Mouse (Mus musculus): ENCODE measurements at regions not wholly inside any gene's neighbourhood (a gene's known extent, or its start where the extent isn't known, plus 50 kb on each side); places are given as distances from the start of the nearest gene placed in this dataset.
"Not testable (repeated sequence)": the region's sequence is repeated elsewhere in the genome, so short reads cannot be mapped to it uniquely, and the experiment has no call there.

DNA sequence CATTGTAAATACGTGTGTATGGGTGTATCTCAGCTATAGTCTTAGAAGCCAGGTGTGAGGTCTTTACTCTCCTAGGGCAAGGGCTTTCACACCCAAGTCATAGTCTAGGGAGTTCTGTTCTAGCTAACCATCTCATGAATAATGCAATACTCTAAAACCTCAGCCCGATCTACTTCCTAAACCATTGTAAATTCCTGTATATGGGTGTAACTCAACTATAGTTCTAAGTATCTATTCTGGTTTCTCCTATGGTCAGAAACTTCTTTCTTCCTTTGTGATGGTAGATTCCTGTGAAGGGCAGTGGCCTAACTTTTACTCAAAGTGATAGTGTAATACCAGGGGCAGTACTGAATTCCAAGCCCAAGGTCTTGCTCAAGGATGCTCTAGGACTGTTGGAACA lies 58.7 kb upstream of the Srd5a3 start:
- H3K4me2 ChIP-seq (ENCODE audit: low read depth, low read length); H3K9me3 ChIP-seq (ENCODE audit: low read length); ATAC-seq; H3K27me3 ChIP-seq (ENCODE audit: insufficient read depth, low read length); H3K4me1 ChIP-seq (ENCODE audit: insufficient read depth, low read length); H3K27ac ChIP-seq; H3K4me3 ChIP-seq (ENCODE audit: low read length); DNase-seq (ENCODE audit: low spot score); H3K36me3 ChIP-seq (ENCODE audit: insufficient read depth, low read length); H3K9ac ChIP-seq (replicated peaks; ENCODE audit: low read length): not testable (repeated sequence)
- WGBS, result 81% methylated on average over 2 of the region's 2 CpGs

DNA sequence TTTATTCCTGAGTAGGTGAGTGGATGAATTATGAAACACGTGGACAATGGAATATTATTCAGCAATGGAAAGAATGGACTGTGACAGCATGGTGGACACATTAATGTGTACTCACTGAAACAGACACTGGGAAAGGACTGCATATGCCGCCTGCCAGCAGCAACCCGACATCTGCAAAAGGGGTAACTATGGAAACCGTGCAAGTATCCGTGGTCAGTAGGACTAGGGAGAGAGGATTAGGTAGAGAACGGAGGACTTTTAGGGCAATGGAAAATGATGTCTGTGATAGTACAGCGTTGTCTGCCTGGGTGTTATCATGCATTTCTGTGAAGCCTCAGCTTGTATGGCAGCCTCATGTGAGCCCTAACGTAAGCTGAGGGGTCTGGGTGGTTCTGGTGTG lies 59.6 kb upstream of the Srd5a3 start:
- H3K4me3 ChIP-seq (ENCODE audit: low read length), result no peak overlapping the region

DNA sequence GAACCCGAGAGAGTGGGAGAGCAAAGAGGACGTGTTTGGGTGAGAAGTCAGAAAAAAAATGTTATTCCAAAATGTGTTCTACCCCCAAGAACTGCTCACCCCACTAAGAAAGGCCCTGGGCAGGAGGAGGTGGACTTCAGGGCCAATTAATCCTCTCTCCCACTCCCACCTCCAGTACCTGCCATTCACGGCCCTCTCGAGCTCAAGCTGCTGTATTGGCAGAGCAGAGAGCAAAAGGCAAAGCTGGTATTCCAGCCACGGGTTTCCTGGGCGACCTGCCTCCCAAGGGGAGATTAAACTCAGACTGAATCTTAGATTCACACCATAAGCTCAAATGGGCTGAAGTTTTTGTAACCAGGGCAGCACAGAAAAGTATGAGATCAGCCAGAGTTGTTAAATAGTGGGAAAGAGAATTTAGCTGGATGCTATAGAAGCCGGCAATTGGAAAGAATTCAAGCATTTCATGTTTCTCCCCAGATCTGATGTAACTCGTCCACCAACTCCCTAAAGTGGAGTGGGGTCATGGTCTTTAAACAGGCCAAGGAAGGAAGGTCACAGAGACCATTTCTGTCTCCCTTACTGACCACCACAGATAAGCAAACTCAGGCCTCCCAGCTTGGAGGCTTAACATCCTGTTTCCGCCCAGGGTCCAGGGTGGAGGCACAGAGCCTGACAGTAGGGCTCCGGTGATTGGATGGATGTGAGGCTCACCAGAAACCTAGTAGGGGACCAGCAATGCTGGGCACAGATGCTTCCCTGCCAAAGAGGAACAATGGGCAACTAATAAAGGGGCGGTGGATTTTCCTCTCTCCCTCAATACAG lies 60.7 kb upstream of the Srd5a3 start:
- Histone ChIP-seq H3K27ac (peak overlapping the region; percentile 22; the same call in 1 of the 2 replicates), H3K4me2 (ENCODE audit: low read depth, low read length) (no peak overlapping the region), H3K36me3 (ENCODE audit: insufficient read depth, low read length) (no peaks in the 10 kb centered on the region), H3K4me3 (ENCODE audit: low read length) (no peak overlapping the region), H3K27me3 (ENCODE audit: insufficient read depth, low read length) (no peaks in the 10 kb centered on the region), H3K9ac (replicated peaks; ENCODE audit: low read length) (no peak overlapping the region), H3K4me1 (ENCODE audit: insufficient read depth, low read length) (peaks cover 7% of the 10 kb centered on the region; the same call in 1 of the 2 replicates), H3K9me3 (ENCODE audit: low read length) (no peaks in the 10 kb centered on the region)
- 55% methylated on average over 11 of the region's 11 CpGs for WGBS
- no peak for ATAC-seq
- no peak for TF ChIP-seq CTCF (IDR thresholded peaks at IDR 0.05; ENCODE audit: low read depth)
- peak; percentile 21 for DNase-seq (ENCODE audit: low spot score)

More for the DNA sequence above, 59.6 kb upstream of the Srd5a3 start:
- Histone ChIP-seq H3K9me3 (ENCODE audit: low read length) (no peaks in the 10 kb centered on the region), H3K36me3 (ENCODE audit: insufficient read depth, low read length) (no peaks in the 10 kb centered on the region), H3K9ac (replicated peaks; ENCODE audit: low read length) (no peak overlapping the region), H3K27ac (no peak overlapping the region), H3K27me3 (ENCODE audit: insufficient read depth, low read length) (no peaks in the 10 kb centered on the region), H3K4me1 (ENCODE audit: insufficient read depth, low read length) (peaks cover 4% of the 10 kb centered on the region; the same call in 1 of the 2 replicates), H3K4me2 (ENCODE audit: low read depth, low read length) (no peak overlapping the region)
- ATAC-seq, result no peak
- TF ChIP-seq CTCF (IDR thresholded peaks at IDR 0.05; ENCODE audit: low read depth), result no peak
- 42% methylated on average over 8 of the region's 8 CpGs for WGBS
- DNase-seq (ENCODE audit: low spot score), result peak; percentile 19

DNA sequence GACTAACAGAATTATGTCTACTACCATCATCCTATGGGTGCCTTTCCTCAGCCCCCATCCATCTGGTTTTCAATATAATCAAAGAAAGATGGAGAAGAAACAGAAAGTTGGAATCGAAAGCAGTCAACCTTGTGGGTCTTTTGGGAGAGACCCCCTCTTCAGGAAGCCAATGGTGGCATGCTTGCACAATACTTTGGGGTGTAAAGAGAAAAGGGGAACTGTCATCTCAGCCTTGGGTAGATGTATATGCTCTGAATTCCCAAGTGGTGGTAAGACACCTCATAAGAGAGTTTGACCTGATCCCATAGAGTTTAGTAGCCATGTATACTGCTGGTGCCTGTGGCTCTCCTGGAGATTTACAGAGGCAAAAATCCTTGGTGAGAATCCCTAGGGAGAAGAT lies 61.6 kb upstream of the Srd5a3 start:
- H3K4me1 ChIP-seq (ENCODE audit: insufficient read depth, low read length), result peaks cover 7% of the 10 kb centered on the region; the same call in 1 of the 2 replicates
- no peak overlapping the region for H3K27ac ChIP-seq
- no peak overlapping the region for H3K4me3 ChIP-seq (ENCODE audit: low read length)
- no peaks in the 10 kb centered on the region for H3K9me3 ChIP-seq (ENCODE audit: low read length)
- ATAC-seq (no peak), DNase-seq (ENCODE audit: low spot score) (no peak)
- H3K36me3 ChIP-seq (ENCODE audit: insufficient read depth, low read length), result no peaks in the 10 kb centered on the region
- no peak for TF ChIP-seq CTCF (IDR thresholded peaks at IDR 0.05; ENCODE audit: low read depth)
- no peak overlapping the region for H3K9ac ChIP-seq (replicated peaks; ENCODE audit: low read length)
- 94% methylated on average over 1 of the region's 1 CpGs for WGBS
- no peak overlapping the region for H3K4me2 ChIP-seq (ENCODE audit: low read depth, low read length)
- no peaks in the 10 kb centered on the region for H3K27me3 ChIP-seq (ENCODE audit: insufficient read depth, low read length)

DNA sequence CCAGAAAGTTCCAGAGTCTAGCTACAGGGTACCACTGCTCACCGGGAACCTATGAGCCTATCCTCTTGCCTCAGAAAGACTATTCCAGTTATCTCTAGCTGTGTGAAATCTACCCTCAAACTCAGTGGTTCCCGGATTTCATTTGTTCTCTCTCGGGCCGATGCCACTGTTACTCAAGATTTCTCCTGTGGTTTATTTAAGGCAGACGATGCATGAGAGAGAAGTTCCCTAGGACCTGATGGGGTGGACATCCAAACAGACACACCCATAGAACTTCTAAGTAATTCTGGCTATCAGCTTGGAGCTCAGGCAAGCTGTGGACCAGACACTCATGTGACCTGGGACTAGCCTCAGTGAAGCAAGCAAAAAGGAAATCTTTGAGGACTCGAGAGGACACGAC lies 63.8 kb upstream of the Srd5a3 start:
- H3K4me2 ChIP-seq (ENCODE audit: low read depth, low read length), result no peak overlapping the region
- no peak overlapping the region for H3K9ac ChIP-seq (replicated peaks; ENCODE audit: low read length)
- TF ChIP-seq CTCF (IDR thresholded peaks at IDR 0.05; ENCODE audit: low read depth), result no peak
- DNase-seq (ENCODE audit: low spot score) (no peak), ATAC-seq (no peak)
- H3K4me3 ChIP-seq (ENCODE audit: low read length), result no peak overlapping the region
- H3K36me3 ChIP-seq (ENCODE audit: insufficient read depth, low read length), result no peaks in the 10 kb centered on the region
- no peaks in the 10 kb centered on the region for H3K9me3 ChIP-seq (ENCODE audit: low read length)
- H3K27me3 ChIP-seq (ENCODE audit: insufficient read depth, low read length), result no peaks in the 10 kb centered on the region
- H3K27ac ChIP-seq, result no peak overlapping the region
- WGBS, result 91% methylated on average over 7 of the region's 7 CpGs
- H3K4me1 ChIP-seq (ENCODE audit: insufficient read depth, low read length), result peaks cover 7% of the 10 kb centered on the region; the same call in 1 of the 2 replicates

DNA sequence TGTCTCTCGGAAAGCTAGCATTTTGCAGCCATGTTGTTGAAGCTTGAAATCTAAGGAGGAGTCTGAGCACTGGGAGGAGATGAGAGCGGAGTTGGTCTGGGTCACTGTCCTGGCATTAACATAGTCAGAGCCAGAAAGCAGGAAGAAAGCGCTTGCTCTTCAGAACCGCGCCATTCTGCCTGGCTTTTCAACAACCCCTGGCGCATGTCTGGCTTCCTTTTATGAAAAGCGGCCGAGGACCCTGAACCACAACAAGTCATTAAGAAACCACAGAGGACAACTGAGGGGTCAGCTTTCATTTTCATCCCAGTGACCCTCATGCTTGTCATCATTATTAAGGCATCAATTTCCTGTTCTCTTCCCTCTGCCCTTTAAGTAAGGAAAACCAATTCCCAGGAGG lies 64.7 kb upstream of the Srd5a3 start:
- DNase-seq (ENCODE audit: low spot score) (peak; percentile 23), ATAC-seq (no peak)
- H3K9ac ChIP-seq (replicated peaks; ENCODE audit: low read length), result no peak overlapping the region
- no peaks in the 10 kb centered on the region for H3K36me3 ChIP-seq (ENCODE audit: insufficient read depth, low read length)
- TF ChIP-seq CTCF (IDR thresholded peaks at IDR 0.05; ENCODE audit: low read depth), result no peak
- H3K4me1 ChIP-seq (ENCODE audit: insufficient read depth, low read length), result peaks cover 4% of the 10 kb centered on the region; the same call in 1 of the 2 replicates
- no peak overlapping the region for H3K27ac ChIP-seq
- H3K4me2 ChIP-seq (ENCODE audit: low read depth, low read length), result peak overlapping the region; percentile 38
- WGBS, result 12% methylated on average over 8 of the region's 8 CpGs
- H3K27me3 ChIP-seq (ENCODE audit: insufficient read depth, low read length), result no peaks in the 10 kb centered on the region
- H3K9me3 ChIP-seq (ENCODE audit: low read length), result no peaks in the 10 kb centered on the region
- no peak overlapping the region for H3K4me3 ChIP-seq (ENCODE audit: low read length)

DNA sequence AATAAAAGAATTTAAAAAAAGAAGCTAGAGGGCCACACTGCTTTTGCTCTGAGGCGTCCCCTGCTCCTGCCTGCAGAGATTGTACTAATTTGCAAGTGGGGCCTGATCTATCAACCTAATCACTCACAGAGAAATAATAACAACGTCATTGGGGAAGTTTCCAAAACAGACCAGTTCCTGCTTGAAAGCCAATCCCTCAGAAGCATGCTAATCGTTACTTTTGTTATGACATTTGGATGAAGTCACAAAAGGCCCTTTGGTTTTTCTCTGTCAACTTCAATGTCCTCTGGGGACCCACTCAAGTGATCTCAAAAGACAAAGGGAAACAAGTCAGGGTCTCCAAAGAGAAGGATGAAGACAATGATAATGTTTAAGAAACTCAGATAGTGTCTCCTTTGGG lies 72.2 kb upstream of the Srd5a3 start:
- H3K4me2 ChIP-seq (ENCODE audit: low read depth, low read length), result no peak overlapping the region
- H3K36me3 ChIP-seq (ENCODE audit: insufficient read depth, low read length), result no peaks in the 10 kb centered on the region
- H3K4me3 ChIP-seq (ENCODE audit: low read length), result no peak overlapping the region
- TF ChIP-seq CTCF (IDR thresholded peaks at IDR 0.05; ENCODE audit: low read depth), result no peak
- H3K4me1 ChIP-seq (ENCODE audit: insufficient read depth, low read length), result no peaks in the 10 kb centered on the region; the same call in 1 of the 2 replicates
- H3K27me3 ChIP-seq (ENCODE audit: insufficient read depth, low read length), result no peaks in the 10 kb centered on the region
- H3K9me3 ChIP-seq (ENCODE audit: low read length), result no peaks in the 10 kb centered on the region
- H3K27ac ChIP-seq, result no peak overlapping the region
- DNase-seq (ENCODE audit: low spot score) (no peak), ATAC-seq (no peak)
- no peak overlapping the region for H3K9ac ChIP-seq (replicated peaks; ENCODE audit: low read length)
- WGBS, result 58% methylated on average over 3 of the region's 3 CpGs

Data from hindbrain, postnatal 0 days (tissue).